Mouse (Mus musculus): ENCODE data around the gene Mroh9.

Mroh9 gene

DNA sequence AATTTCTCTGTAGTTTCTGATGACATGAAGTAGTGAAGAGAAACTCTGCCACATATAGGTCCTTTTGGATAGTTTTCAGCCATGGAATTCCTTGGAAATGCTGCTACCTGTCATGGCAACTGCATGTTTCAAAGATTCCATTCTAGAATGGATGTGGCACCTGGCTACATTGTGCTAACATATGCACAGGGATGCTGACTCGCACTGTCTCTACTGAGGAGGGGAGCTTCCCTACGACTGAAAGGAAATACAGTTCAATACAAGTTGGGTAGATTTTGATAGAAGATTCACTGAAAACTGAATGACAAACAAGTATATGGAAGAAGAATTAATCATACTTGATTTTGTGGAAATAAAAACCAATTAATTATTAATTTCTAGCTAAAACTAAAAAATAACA, at the start of gene Mroh9:
Gene Mroh9, minus strand, starts transcription at position 101 of the 400 bp plus-strand sequence.
- no peak for DNase-seq (ENCODE audit: low spot score in 2 of 2)

GRCm38 (mm10) chr1:163129976-163130375, 44.5 kb upstream of the Mroh9 start:
- DNase-seq (ENCODE audit: low spot score in 2 of 2) = no peak

DNA sequence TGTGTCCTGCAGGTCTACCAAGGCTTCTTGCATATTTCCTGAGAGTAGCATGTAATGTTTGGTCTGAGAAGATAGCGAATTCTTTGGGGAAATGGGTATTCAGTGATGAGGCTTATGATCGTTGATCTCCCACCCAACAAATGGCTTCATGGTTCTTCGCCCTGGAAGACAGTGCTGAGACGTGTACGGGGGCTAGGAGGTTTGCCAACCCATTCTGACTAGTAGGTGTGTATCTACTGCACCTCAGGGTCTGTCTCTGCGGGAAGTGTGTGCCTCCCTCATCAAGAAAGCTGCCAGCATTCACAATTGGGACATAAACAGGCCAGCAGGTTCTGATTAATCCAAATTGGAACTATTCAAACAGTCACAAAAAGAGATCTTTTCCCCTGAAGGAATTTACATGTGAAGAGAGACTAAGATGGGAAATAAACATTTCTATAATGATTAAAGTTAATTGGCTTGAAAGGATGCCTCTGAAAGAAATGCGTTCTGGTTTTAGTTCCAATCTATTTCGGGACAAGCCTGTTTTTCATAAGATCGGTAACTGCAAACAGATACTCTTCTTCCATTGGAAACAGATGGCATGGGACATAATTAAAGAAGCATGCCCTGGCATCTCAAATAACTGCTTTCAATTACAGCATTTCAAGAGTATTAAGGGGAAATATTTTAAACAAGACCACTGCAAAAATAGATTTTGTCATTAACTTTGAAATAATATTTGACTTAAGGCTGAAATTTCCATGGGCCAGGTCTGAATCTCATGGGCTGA, 43.8 kb upstream of the Mroh9 start:
- no peak for DNase-seq (ENCODE audit: low spot score in 2 of 2)

- no peak for DNase-seq (ENCODE audit: low spot score in 2 of 2)
Measured at GRCm38 (mm10) chr1:163126175-163126881, 40.9 kb upstream of the Mroh9 start.

- DNase-seq (ENCODE audit: low spot score in 2 of 2) = no peak
Measured at GRCm38 (mm10) chr1:163122414-163122813, 36.9 kb upstream of the Mroh9 start.

DNA sequence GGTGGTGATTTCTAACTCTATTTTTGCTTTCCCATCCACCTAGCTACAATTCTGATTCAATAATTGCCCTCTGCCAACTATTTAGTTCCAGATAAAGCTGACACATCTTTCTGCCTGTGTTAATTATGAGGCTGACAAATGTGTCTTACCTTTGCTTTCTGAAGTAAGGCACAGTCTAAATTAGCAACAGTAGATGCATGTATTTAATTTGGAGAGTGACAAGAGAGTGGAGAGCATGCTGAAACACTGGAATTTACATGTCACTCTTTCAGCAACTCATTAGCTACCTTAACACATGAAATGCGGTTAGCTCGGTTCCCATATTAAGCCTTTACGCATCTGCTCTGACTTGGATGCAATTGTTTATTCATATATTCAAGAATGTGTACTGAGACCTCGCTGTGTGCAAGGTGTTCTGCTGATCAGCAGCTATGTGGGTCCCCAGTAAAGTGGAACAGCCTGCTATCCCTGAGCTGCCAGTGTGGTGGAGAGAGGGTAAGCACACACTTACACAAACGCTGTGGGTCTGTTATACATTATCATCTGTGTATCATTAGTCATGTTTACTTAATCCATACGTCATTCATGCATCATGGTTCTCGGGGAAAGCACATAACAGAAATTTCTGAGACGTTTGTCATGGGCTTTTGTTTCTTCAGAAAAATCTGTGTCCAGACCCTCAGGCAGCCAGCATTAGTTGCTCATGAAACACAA, 28.1 kb upstream of the Mroh9 start:
- DNase-seq (ENCODE audit: low spot score in 2 of 2) = no peak

DNA sequence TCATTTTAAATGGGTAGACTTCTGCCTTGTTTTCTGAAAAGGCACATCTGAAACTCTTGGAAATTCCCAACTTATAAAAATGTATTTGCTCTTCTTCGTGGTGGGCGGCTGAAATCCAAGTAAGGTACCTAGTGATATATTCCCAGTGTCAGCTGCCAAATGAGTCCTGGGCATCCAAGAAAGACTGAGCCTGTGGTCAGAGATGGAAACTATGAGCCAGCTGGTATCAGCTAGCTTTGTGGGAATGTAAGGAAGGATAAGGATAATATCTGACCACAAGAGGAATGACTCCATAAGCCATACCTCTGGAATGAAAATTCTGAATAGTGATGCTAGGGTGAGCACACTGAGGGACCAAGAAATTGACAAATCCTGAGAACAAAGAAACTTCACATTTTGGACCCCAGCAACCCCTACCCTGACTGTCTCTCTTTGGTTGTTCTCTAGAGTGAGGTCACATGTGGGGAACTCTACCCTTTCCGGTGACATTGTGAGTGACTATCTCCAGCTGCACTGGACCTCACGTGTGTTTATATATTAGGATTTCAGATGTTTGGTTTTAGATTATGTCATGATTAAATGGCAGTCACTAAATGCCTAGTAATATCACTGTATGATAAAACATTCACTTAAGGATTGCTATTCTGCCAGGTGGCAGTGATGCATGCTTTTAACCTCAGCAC, 27.2 kb upstream of the Mroh9 start:
- no peak for DNase-seq (ENCODE audit: low spot score in 2 of 2)

- DNase-seq (ENCODE audit: low spot score in 2 of 2) = no peak
Measured at GRCm38 (mm10) chr1:163104960-163105359, 19.5 kb upstream of the Mroh9 start.

DNA sequence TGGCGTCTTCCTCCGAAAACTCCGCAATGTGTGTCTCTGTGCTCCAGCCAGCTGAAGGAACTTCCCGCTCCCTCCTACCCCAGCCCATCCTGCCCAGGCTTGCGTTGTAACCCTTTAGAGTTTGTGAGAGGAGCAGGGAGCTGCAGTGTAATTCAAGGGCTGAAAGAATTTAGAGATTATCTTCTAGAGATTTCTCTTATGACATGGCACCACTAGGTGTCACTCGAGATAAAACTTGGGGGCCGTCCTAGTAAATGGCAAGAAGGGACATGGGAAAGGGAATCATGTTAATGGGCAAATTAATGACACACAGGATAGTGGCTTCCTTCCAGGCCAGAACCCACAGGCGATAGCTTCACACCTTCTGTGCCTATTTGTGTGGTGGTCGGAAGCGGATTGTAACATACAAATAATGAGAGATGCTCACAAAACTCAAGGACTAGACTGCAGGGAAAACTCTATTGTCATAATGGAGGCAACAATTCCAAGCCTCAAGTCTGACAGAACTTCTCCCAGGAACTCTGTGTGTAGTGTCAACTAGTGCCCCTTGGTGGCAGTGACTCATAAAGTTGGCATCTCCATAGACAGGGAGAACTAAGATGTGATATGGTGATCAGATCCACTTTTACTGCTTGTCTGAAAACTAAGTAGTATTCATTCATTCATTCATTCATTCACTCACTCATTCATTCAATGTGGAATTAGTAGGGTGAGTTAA, 6.1 kb upstream of the Mroh9 start:
- DNase-seq (ENCODE audit: low spot score in 2 of 2) = no peak

DNA sequence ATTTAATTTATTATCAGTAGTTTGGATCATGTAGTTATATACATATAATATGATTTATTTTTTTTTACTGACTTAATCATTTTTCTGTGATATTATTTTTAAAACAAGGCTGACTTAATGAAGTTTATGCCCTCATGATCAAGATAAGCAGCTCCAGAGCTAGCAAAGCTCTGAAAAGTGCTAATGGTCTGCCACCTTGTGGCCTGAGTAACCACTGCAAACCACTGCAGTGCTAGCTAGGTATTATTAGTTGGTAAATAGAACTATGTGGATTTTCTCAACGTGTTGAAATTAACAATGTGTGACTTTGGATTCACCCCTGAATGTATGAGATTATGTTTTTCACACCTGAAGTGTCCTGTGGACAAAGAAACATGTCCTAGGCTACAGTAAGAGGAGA, 15.0 kb downstream of the Mroh9 start:
- DNase-seq (ENCODE audit: low spot score in 2 of 2) = no peak

DNA sequence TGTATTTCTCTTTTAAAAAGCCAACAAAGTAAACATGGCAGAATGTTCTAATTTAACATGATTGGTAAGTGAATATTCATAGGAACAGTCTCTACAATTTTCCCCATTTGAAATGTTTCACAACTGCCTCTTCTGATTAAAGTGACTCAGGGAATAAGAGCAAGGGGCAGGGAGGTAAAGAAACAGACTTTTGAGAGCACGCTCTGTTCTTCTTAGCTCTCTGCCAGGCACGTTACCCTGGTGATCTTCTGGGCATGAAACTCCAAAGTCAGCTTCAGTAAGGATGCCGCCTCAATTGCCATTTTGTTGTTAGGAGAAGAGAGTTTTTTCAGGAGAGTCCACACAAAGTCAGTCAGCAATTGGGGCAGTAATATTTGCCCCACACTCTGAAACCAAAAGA, 25.1 kb downstream of the Mroh9 start:
- no peak for DNase-seq (ENCODE audit: low spot score in 2 of 2)

- no peak for DNase-seq (ENCODE audit: low spot score in 2 of 2)
Measured at GRCm38 (mm10) chr1:163057363-163057762, 28.1 kb downstream of the Mroh9 start.

DNA sequence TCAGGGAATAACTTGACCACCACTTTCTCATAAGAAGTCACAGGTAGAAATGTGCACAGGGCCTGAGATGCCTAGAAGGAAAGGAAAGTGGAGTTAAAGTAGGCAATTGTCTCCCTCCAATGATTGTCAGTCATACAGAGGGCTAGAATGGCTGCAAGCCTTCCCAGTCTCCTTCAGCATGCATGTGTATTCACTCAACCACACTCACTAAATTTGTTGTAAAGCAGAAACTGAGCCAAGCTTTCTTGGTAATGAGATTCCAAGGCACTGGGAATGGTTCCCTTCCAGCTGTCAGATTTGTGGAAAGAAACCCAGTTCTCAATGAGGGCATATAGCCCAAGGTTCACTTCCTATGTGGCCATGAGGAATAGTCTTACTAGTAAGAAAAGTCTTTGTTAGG, 29.8 kb downstream of the Mroh9 start:
- no peak for DNase-seq (ENCODE audit: low spot score in 2 of 2)

- no peak for DNase-seq (ENCODE audit: low spot score in 2 of 2)
Measured at GRCm38 (mm10) chr1:163023075-163023474, 62.4 kb downstream of the Mroh9 start.

DNA sequence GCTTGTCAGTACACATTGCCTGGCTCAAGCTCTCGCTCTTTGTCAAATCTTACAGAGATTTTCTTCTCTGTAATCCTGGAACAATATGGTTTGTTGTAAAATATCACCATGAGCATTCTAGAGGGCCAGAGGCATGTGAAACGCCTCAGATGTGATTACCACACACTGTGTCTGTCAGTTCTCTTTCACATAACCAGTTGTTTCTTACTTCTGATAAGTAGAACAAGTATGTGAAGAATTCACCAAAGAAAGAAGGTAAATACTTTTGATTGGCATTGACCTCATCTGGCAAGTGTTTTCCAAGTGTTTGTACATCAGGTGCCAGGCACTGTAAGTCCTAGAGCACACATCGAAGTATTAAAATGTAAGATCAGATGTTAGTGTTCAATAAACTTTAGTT, 76.2 kb downstream of the Mroh9 start:
- DNase-seq (ENCODE audit: low spot score in 2 of 2) = no peak

GRCm38 (mm10) chr1:163003496-163003895, 82.0 kb downstream of the Mroh9 start:
- DNase-seq (ENCODE audit: low spot score in 2 of 2) = no peak

DNA sequence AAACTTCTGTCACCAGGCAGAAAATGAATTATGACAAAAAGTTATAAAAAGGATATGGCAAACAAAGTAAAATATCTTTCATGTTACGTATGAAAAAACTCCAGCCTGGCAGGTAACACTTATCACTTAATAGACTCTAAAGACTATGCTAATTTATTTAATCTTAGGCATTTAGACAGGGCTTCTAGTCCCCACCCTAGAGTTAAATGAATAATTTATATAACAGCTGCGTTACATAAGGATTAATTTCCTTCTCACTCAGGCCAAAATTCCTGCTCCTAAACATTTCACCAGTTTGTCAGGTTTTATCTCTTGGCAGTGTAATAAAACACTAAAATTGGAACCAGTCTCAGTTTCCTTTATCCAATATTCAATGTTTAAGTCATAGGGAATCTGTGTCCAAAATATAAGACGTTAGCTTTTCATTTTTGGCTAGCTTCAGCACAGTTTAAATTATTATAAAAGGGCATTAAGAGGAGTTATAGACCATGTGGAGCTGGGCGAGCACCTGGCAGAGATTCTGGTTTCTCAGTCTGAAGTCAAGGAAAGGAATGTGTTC, 84.1 kb downstream of the Mroh9 start:
- DNase-seq (ENCODE audit: low spot score in 2 of 2) = no peak

DNA sequence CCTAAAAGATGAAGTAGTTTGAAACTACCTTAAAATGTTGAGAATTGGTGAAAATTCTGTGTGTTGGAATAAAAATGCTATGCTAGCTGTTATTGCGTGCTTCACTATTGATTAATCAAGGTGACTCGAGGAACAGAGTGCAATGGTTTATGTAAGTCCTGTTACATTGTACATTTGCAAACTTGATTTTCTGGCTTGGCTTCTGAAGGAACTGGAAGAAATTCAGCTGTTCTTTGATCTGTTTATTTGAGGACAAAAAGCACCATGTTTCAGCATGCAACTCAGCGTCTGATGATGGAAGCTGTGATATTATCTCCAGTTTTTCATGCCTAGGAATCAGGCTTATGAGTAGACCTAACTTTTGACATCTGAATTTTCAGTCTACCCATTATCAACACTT, 97.9 kb downstream of the Mroh9 start:
- no peak for DNase-seq (ENCODE audit: low spot score in 2 of 2)

GRCm38 (mm10) chr1:162986777-162987176, 98.7 kb downstream of the Mroh9 start:
- no peak for DNase-seq (ENCODE audit: low spot score in 2 of 2)

GRCm38 (mm10) chr1:162986121-162986748, 99.2 kb downstream of the Mroh9 start:
- DNase-seq (ENCODE audit: low spot score in 2 of 2) = no peak

DNA sequence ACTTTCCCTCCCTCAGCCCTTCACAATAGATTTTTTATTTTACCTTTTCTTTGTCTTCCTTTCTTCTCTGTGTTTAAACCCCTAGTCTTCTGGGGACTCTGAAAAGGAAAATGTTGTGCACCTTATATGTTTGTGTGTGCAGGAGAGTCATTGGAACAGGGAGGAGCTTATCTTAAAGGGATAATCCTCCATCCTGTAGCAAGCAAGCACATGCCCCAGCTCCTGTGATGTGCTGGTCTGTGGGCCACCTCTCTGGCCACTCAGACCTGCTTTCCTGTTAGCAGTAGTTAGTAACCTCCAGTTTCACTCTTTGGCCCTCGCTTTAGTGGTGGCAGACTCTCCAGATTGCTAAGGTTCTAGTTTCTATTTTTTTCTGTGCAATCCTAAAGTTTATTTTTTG, 101.0 kb downstream of the Mroh9 start, which contains the start of gene Fmo3:
Gene Fmo3, minus strand, starts transcription at position 101 of the 400 bp plus-strand sequence.
- no peak for DNase-seq (ENCODE audit: low spot score in 2 of 2)
